Mouse (Mus musculus) hindbrain, embryonic 12.5 days (tissue): Measurements from ENCODE around the gene Cask. TPM values are rescaled to one million over a fixed set of nuclear protein-coding genes. Genes with fewer than 3 reads are reported as not detected.
A peak's percentile ranks its signal among the peaks of the same experiment; 100 is the strongest.

Experiments
- ATAC-seq: fragments of 200-750 bp; cut with Nextera tagmentation; 2 replicates; pipeline ENCODE4 v1.8.0; 2017; ENCODE audit warnings: moderate TSS enrichment; ENCODE audit not compliant: low FRiP score
- H3K27ac ChIP-seq: fragments of 300-500 bp; sonication (generic); 2 replicates; pipeline ENCODE4 v1.5.1; 2016; ENCODE audit warnings: mild to moderate bottlenecking
- H3K27me3 ChIP-seq: fragments of 300-500 bp; sonication (generic); 2 replicates; pipeline ENCODE4 v1.6.1; 2016; ENCODE audit warnings: mild to moderate bottlenecking
- H3K36me3 ChIP-seq: fragments of 300-500 bp; sonication (generic); 2 replicates; pipeline ENCODE4 v1.6.1; 2016; ENCODE audit warnings: mild to moderate bottlenecking
- H3K4me1 ChIP-seq: fragments of 300-500 bp; sonication (generic); 2 replicates; pipeline ENCODE4 v1.6.1; 2016
- H3K4me2 ChIP-seq: fragments of 300-500 bp; sonication (generic); replicated peaks from 2 replicates; pipeline ENCODE4 v1.6.1; 2016; ENCODE audit warnings: mild to moderate bottlenecking
- H3K4me3 ChIP-seq: fragments of 300-500 bp; sonication (generic); 2 replicates; pipeline ENCODE4 v1.5.1; 2016; ENCODE audit warnings: mild to moderate bottlenecking
- H3K9ac ChIP-seq: fragments of 300-500 bp; sonication (generic); 2 replicates; pipeline ENCODE4 v1.6.1; 2016; ENCODE audit warnings: mild to moderate bottlenecking, moderate library complexity
- H3K9me3 ChIP-seq: fragments of 300-500 bp; sonication (generic); replicated peaks from 2 replicates; pipeline ENCODE4 v1.6.1; 2016; ENCODE audit warnings: mild to moderate bottlenecking
- WGBS: fragments of 180-500 bp; shearing (Covaris S2); methylation state at CpG from one replicate; pipeline ENCODE4 v1.1.7; 2016; 5-methylcytosine and 5-hydroxymethylcytosine counted together
- polyA plus RNA-seq: library from polyadenylated mRNA; unstranded; fragments of >200 nt; fragmentation: Nextera tagmentation; extraction: Ambion mirVana; gene quantifications from 2 replicates; pipeline ENCODE4 v1.2.1, GENCODE M21; 2016

The Cask gene
- polyA plus RNA-seq = 25.9 and 27.7 TPM in 2 replicates

- H3K4me3 ChIP-seq = no peak within 1 kb of the TSS
- 52% methylated on average over 4 of the region's 4 CpGs for WGBS
- ATAC-seq = no peak
These were observed at the start of gene Cask for GRCm38 (mm10) chrX:13851285-13851684. Gene Cask (minus strand): TSS chrX:13851367.

GRCm38 (mm10) chrX:13889976-13890375 lies 38.8 kb upstream of the Cask start:
- Histone ChIP-seq H3K4me2 (no peak overlapping the region), H3K9ac (no peak overlapping the region), H3K27me3 (no peaks in the 10 kb centered on the region), H3K9me3 (no peaks in the 10 kb centered on the region), H3K27ac (no peak overlapping the region), H3K4me1 (no peaks in the 10 kb centered on the region), H3K4me3 (no peak overlapping the region), H3K36me3 (no peaks in the 10 kb centered on the region)
- 72% methylated on average over 2 of the region's 2 CpGs for WGBS
- ATAC-seq = no peak

More at GRCm38 (mm10) chrX:13851285-13851684, at the start of gene Cask:
- Histone ChIP-seq H3K9me3 (no peaks in the 10 kb centered on the region), H3K36me3 (no peaks in the 10 kb centered on the region), H3K27ac (no peak within 1 kb of the TSS), H3K9ac (no peak within 1 kb of the TSS), H3K4me1 (no peaks in the 10 kb centered on the region), H3K4me2 (no peak within 1 kb of the TSS), H3K27me3 (no peaks in the 10 kb centered on the region)

- Histone ChIP-seq H3K4me2 (no peak overlapping the region), H3K4me3 (no peak overlapping the region), H3K9me3 (no peaks in the 10 kb centered on the region), H3K27ac (no peak overlapping the region), H3K9ac (no peak overlapping the region), H3K36me3 (no peaks in the 10 kb centered on the region), H3K27me3 (no peaks in the 10 kb centered on the region), H3K4me1 (no peaks in the 10 kb centered on the region)
- no peak for ATAC-seq
- WGBS = 91% methylated on average over 1 of the region's 1 CpGs
These were observed 33.2 kb upstream of the Cask start for GRCm38 (mm10) chrX:13884348-13884747.

GRCm38 (mm10) chrX:13881969-13882368 lies 30.8 kb upstream of the Cask start:
- ATAC-seq = no peak
- no peak overlapping the region for H3K27ac ChIP-seq
- H3K36me3 ChIP-seq = no peaks in the 10 kb centered on the region
- H3K27me3 ChIP-seq = no peaks in the 10 kb centered on the region
- no peaks in the 10 kb centered on the region for H3K4me1 ChIP-seq
- WGBS = 21% methylated on average over 6 of the region's 6 CpGs
- no peak overlapping the region for H3K4me2 ChIP-seq
- H3K9ac ChIP-seq = no peak overlapping the region
- H3K9me3 ChIP-seq = no peaks in the 10 kb centered on the region
- H3K4me3 ChIP-seq = no peak overlapping the region

- Histone ChIP-seq H3K4me2 (no peak overlapping the region), H3K36me3 (no peaks in the 10 kb centered on the region), H3K27me3 (no peaks in the 10 kb centered on the region), H3K27ac (no peak overlapping the region), H3K4me1 (no peaks in the 10 kb centered on the region), H3K4me3 (no peak overlapping the region), H3K9me3 (no peaks in the 10 kb centered on the region), H3K9ac (no peak overlapping the region)
- ATAC-seq = no peak
- WGBS = 90% methylated on average over 4 of the region's 4 CpGs
These were observed 9.0 kb upstream of the Cask start for GRCm38 (mm10) chrX:13860145-13860544.

- Histone ChIP-seq H3K27ac (no peak overlapping the region), H3K36me3 (no peaks in the 10 kb centered on the region), H3K9ac (no peak overlapping the region), H3K9me3 (no peaks in the 10 kb centered on the region), H3K4me2 (no peak overlapping the region), H3K4me3 (no peak overlapping the region), H3K27me3 (no peaks in the 10 kb centered on the region), H3K4me1 (no peaks in the 10 kb centered on the region)
- no peak for ATAC-seq
- 83% methylated on average over 9 of the region's 9 CpGs for WGBS
These were observed 7.9 kb upstream of the Cask start for GRCm38 (mm10) chrX:13859051-13859450.

- WGBS = 100% methylated on average over 1 of the region's 1 CpGs
These were observed 2.7 kb downstream of the Cask start for GRCm38 (mm10) chrX:13848473-13848872.

GRCm38 (mm10) chrX:13847502-13847851 lies 3.7 kb downstream of the Cask start:
- Histone ChIP-seq H3K9me3 (no peaks in the 10 kb centered on the region), H3K27ac (peak overlapping the region; percentile 93), H3K9ac (peak overlapping the region; percentile 41; the same call in 1 of the 2 replicates), H3K4me1 (no peaks in the 10 kb centered on the region), H3K36me3 (no peaks in the 10 kb centered on the region), H3K4me2 (peak overlapping the region; percentile 51), H3K4me3 (peak overlapping the region; percentile 58), H3K27me3 (no peaks in the 10 kb centered on the region)
- 29% methylated on average over 7 of the region's 7 CpGs for WGBS
- ATAC-seq = peak; percentile 29; the same call in 1 of the 2 replicates

More at GRCm38 (mm10) chrX:13848473-13848872, 2.7 kb downstream of the Cask start:
- Histone ChIP-seq H3K27ac (no peak overlapping the region), H3K9ac (no peak overlapping the region), H3K9me3 (no peaks in the 10 kb centered on the region), H3K36me3 (no peaks in the 10 kb centered on the region), H3K4me2 (no peak overlapping the region), H3K4me3 (no peak overlapping the region), H3K4me1 (no peaks in the 10 kb centered on the region), H3K27me3 (no peaks in the 10 kb centered on the region)
- ATAC-seq = no peak

GRCm38 (mm10) chrX:13846653-13847501 lies 4.3 kb downstream of the Cask start:
- Histone ChIP-seq H3K9ac (peak overlapping the region; percentile 41), H3K27me3 (no peaks in the 10 kb centered on the region), H3K36me3 (no peaks in the 10 kb centered on the region), H3K9me3 (no peaks in the 10 kb centered on the region), H3K27ac (peak overlapping the region; percentile 93), H3K4me3 (peak overlapping the region; percentile 58), H3K4me2 (peak overlapping the region; percentile 51), H3K4me1 (no peaks in the 10 kb centered on the region)
- peak; percentile 93 for ATAC-seq
- 19% methylated on average over 40 of the region's 59 CpGs for WGBS

- H3K36me3 ChIP-seq = no peaks in the 10 kb centered on the region
- H3K4me3 ChIP-seq = peak overlapping the region; percentile 58
- H3K27me3 ChIP-seq = no peaks in the 10 kb centered on the region
- H3K4me2 ChIP-seq = peak overlapping the region; percentile 41
- H3K4me1 ChIP-seq = no peaks in the 10 kb centered on the region
- WGBS = 16% methylated on average over 41 of the region's 100 CpGs
- ATAC-seq = peak; percentile 84
- no peaks in the 10 kb centered on the region for H3K9me3 ChIP-seq
- peak overlapping the region; percentile 74 for H3K9ac ChIP-seq
- H3K27ac ChIP-seq = peak overlapping the region; percentile 93
These were observed 5.1 kb downstream of the Cask start for GRCm38 (mm10) chrX:13845858-13846652.

GRCm38 (mm10) chrX:13845141-13845857 lies 5.9 kb downstream of the Cask start:
- peak overlapping the region; percentile 58 for H3K4me3 ChIP-seq
- peak; percentile 6 for ATAC-seq
- H3K9ac ChIP-seq = peak overlapping the region; percentile 74
- 23% methylated on average over 22 of the region's 22 CpGs for WGBS
- H3K4me2 ChIP-seq = peak overlapping the region; percentile 41
- no peaks in the 10 kb centered on the region for H3K9me3 ChIP-seq
- H3K27ac ChIP-seq = peak overlapping the region; percentile 93
- no peaks in the 10 kb centered on the region for H3K27me3 ChIP-seq
- H3K36me3 ChIP-seq = no peaks in the 10 kb centered on the region
- H3K4me1 ChIP-seq = no peaks in the 10 kb centered on the region

- WGBS = 78% methylated on average over 1 of the region's 1 CpGs
- Histone ChIP-seq H3K27ac (no peak overlapping the region), H3K9me3 (no peaks in the 10 kb centered on the region), H3K4me3 (no peak overlapping the region), H3K9ac (no peak overlapping the region), H3K4me2 (no peak overlapping the region), H3K4me1 (no peaks in the 10 kb centered on the region), H3K27me3 (no peaks in the 10 kb centered on the region), H3K36me3 (no peaks in the 10 kb centered on the region)
- no peak for ATAC-seq
These were observed 28.4 kb downstream of the Cask start for GRCm38 (mm10) chrX:13822792-13823191.
